Mouse (Mus musculus) adrenal gland, adult (tissue): ENCODE results near the gene Nup88.

Source experiments
- DNase-seq, 2 experiments: peaks; one replicate each; pipeline ENCODE4 v3.0.0; 2022 to 2023; ENCODE audit warnings: low spot score in 1 of 2; ENCODE audit not compliant: inconsistent age in 2 of 2

The Nup88 gene

GRCm38 (mm10) chr11:70969821-70970559 is at the start of gene Nup88, which contains the start of gene Rpain:
Gene Nup88, minus strand, starts transcription at chr11:70969973.
Gene Rpain, plus strand, starts transcription at chr11:70970213.
- DNase-seq: peak; percentile 94 to 97

GRCm38 (mm10) chr11:71018416-71019200 is 48.8 kb upstream of the Nup88 start:
- DNase-seq: no peak

GRCm38 (mm10) chr11:71017051-71017450 is 47.3 kb upstream of the Nup88 start:
- DNase-seq: no peak

GRCm38 (mm10) chr11:71012743-71013142 is 43.0 kb upstream of the Nup88 start:
- DNase-seq: no peak

GRCm38 (mm10) chr11:71008321-71008720 is 38.5 kb upstream of the Nup88 start:
- DNase-seq: peak; percentile 27 to 71

GRCm38 (mm10) chr11:71007831-71008230 is 38.1 kb upstream of the Nup88 start:
- no peak for DNase-seq

- DNase-seq: peak; percentile 65 to 79
These were observed 37.3 kb upstream of the Nup88 start for GRCm38 (mm10) chr11:71007026-71007425.

DNA sequence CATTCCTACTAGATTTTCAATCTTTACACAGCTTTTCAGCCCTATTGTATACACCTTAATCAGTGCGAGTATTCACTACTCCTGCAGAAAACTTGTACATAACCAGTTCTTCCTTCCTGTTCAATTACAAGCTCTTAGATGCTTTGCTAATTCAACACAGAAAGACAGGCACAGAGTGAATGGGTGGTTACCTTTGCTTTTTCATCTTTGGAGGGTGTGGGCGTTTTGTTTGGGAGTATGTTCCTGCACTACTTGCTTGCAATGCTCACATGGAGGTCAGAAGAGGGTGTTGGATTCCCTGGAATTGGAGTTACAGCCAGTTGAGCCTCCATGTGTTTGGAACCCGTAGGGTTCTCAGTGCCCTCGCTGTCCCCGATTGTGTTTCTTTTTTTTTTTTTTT is 35.3 kb upstream of the Nup88 start:
- peak in 1 of 2 experiments; percentile 65 for DNase-seq

GRCm38 (mm10) chr11:71004316-71004773 is 34.6 kb upstream of the Nup88 start, which contains the start of gene Dhx33:
Gene Dhx33, minus strand, starts transcription at chr11:71004437.
- DNase-seq: peak; percentile 98 to 99

DNA sequence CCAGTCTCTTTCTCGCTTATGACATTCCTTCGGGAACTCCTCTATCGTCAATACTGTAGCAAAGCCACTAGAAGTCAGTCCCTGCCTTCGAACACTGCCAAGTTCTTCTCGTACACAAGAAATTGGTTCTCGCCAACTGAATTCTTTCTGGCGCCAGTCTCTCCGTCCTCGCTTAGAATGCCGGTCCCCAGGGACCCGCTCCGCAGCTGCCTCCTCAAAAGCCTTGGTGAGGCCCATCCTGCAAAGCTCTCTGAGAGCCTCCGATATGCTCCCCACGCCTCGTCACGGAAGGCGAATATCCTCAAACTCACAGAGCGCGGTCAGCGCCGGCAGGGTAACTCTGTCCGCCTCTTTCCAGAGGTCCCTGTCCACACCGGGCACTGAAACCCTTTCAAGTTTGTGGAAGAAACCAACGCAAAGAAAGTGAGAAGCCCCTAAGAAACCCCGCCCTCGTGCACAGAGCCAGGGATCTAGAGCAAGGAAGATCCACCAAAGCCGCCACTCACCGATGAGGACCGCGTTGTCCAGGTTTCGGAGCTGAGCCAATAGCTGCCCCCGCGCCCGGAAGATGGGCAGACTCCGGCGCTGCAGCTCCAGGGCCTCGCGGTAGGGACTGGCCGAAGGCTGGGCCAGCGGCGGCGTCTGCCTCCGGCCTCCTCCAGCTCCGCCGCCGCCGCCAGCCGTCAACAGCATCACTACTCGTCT is 34.0 kb upstream of the Nup88 start:
- DNase-seq: no peak

DNA sequence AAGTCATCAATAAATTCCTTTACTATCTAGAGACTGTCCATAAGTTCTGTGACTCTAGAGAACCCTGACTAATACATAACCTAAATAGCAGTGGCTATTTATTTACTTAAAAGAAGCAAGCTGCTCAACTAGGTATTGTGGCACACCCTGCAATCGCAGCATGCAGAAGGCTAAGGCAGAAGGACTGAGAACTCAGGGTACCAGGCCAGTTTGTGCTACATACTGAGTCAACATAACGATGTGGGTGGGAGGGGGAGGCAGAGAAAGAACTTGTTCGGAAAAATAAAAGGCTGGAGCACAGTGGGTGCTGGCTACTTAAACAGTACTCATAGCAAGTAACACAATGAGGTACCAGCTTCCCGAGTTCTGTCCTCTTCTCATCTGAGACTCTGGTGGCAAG is 31.4 kb upstream of the Nup88 start:
- no peak for DNase-seq

DNA sequence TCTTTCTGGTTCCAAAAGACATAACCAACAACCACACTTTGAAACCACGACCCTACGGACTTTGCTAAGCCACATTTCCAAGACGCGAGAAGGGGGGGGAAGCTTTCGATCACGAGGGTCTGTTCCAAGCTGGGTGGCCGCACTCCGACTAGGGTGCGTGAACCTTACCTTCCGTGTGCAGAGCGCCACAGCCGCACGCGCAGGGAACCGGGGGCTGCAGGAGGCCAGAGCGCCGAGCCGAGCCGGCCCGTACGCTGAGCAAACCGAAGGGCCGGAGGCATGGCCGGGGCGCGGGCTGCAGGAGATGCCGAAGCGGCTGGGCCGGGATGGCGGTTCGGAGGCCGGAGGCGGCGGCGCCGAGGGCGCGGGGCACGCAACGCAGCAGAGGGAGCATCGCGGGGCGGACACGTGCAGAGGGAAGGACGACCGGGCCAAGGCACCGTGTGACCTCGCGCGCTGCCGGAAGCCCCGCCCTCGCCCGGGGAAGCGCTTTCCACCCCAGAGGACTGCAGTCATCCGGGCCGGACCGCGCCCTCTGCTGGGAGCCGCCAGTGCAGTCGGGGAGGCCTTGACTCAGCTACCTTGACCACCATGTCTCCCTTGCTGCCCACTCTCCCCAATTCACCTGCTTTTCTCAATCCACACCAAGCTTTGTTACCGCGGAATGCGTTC is 12.9 kb upstream of the Nup88 start, which contains the start of gene C1qbp:
Gene C1qbp, minus strand, starts transcription at position 470 of the 672 bp plus-strand sequence.
- DNase-seq: peak; percentile 94 to 98

- peak in 1 of 2 experiments; percentile 50 for DNase-seq
These were observed 12.3 kb upstream of the Nup88 start for GRCm38 (mm10) chr11:70982030-70982429.

GRCm38 (mm10) chr11:70980751-70981510 is 11.2 kb upstream of the Nup88 start:
- DNase-seq: peak in 1 of 2 experiments; percentile 36

DNA sequence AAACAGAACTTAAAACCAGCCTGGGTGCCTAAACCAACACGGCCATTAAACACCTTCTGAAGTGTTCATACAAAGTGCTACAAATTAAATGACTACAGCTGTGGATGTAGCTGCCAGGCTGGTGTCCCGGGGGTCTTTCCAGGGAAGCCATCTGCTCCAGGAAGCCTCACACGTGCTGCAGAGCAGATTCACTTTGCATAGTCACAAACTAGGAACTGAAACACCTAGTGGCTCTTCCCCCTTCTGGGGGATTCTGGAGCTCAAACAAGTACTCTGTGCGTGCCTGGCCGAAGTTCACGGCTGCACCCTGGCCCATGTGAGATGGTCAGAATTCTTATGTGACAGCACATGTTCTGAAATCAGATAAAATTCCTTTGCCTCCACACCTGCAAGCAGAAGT is 10.5 kb upstream of the Nup88 start:
- no peak for DNase-seq

DNA sequence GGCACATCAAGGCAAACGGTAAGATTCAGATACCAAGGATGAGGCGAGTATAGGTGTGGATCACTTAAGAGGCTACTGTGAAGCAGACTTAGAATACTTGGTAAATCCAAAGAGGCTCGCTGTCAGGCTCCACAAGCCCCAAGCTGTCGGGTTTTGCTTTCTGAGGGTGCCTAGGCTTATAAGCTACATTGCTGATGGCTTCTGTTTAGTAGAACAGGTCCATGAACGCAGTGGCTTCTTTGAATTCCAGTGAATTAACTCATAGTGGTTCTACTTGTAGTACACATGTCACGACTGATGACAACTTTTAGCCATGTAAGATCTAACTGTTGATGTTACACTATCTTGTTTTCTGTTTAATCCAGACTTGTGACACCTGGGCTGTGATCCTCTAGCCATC is 7.5 kb upstream of the Nup88 start:
- no peak for DNase-seq

DNA sequence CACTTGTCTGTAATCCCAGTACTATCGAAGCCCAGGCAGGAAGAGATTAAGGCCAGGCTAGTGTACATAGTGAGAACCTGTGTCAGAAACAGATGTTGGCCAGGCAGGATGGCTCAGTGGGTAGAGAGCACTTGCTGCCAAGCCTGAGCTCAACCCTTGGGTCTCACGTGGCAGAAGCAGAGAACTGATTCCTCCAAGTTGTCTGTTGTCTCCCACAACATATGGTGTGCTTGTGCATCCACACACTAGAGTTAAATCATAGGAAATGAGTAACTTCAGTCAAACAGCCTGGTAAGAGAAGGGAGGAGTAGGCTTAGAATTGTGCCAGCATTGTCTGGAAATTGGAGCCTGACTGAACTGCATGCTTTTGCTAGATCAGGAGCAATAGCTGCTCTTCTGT is 5.4 kb upstream of the Nup88 start:
- DNase-seq: no peak

DNA sequence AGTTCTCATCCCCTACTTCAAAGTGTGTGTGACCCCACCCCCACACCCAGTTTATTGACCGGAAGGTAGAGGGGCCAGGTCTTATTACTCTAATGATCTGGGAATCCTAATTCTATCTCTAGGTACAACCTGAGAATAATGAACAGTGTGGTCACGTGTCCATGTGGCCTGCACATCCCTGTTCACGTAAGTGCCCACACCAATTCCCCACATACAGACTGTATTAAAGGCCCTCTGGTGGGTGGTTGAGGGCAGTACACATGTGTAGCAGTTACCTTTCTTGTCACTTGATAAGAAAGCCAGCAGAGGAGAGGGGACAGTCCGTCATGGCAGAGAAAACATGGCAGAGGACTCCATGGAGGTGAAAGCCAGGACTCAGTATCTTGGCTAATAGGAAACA is 4.2 kb upstream of the Nup88 start:
- DNase-seq: peak in 1 of 2 experiments; percentile 38

DNA sequence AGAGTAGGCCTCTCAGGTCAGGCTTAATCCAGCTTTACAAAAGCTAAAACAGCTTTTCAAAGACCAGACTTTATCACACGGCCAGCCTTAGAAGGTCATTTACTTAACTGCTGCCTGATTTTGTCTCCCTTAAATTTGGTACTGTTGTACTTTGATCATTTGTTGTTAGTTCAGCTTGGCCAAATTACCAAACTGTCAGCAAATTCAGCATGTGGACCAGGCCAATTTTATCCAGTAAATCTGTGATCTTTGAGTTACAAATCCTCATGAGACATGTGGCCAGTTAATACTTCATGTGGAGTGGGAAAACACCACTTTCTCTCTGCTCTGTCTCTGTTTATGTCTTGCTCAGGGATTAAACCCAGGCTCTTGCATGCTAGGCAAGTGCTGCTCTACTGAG is 2.8 kb upstream of the Nup88 start:
- no peak for DNase-seq
